8 mouse cellular contexts compared by ENCODE assay signal in genomic region chr11:53521120-53521820, GRCm38 (mm10). TPM values are rescaled to one million over a fixed set of nuclear protein-coding genes. Genes with fewer than 3 reads are reported as not detected.
A peak's percentile ranks its signal among the peaks of the same experiment; 100 is the strongest.
DNase-seq lines count a peak whose midpoint lies in the region; ATAC-seq and TF ChIP-seq lines count a peak whose summit lies in the region.

No protein-coding gene starts in this region.

- no peaks in the 10 kb centered on the region for H3K36me3 ChIP-seq in lung, embryonic 14.5 days (ENCODE audit: insufficient read depth)
- H3K36me3 ChIP-seq in heart, postnatal 0 days (replicated peaks; ENCODE audit: control insufficient read depth, insufficient read depth, low read length): no peaks in the 10 kb centered on the region
- H3K36me3 ChIP-seq in liver, postnatal 0 days (replicated peaks; ENCODE audit: insufficient read depth, low read length): no peaks in the 10 kb centered on the region

- H3K27me3 ChIP-seq in lung, embryonic 14.5 days (ENCODE audit: insufficient read depth, low read length): no peaks in the 10 kb centered on the region
- no peaks in the 10 kb centered on the region for H3K27me3 ChIP-seq in heart, postnatal 0 days (ENCODE audit: control insufficient read depth, insufficient read depth, low read length)
- no peaks in the 10 kb centered on the region for H3K27me3 ChIP-seq in liver, postnatal 0 days (ENCODE audit: insufficient read depth, low read length)

- peak overlapping the region; percentile 78 for H3K4me3 ChIP-seq in lung, embryonic 14.5 days (ENCODE audit: low read depth, low read length)
- H3K4me3 ChIP-seq in heart, postnatal 0 days (ENCODE audit: low read depth, low read length): peak overlapping the region; percentile 82
- H3K4me3 ChIP-seq in liver, postnatal 0 days (ENCODE audit: low read depth, low read length): peak overlapping the region; percentile 72

- no peak for ATAC-seq in lung, embryonic 14.5 days (ENCODE audit: insufficient read depth)
- ATAC-seq in heart, postnatal 0 days (ENCODE audit: insufficient read depth, low read depth): 0 out of 2 replicates have a peak, but pooled peaks have one; percentile 9
- ATAC-seq in liver, postnatal 0 days: peak; percentile 18

- TF ChIP-seq EP300 in heart, postnatal 0 days (IDR thresholded peaks at IDR 0.05; ENCODE audit: low read depth): no peak
- peak; percentile 33; the same call in 1 of the 2 replicates for TF ChIP-seq EP300 in liver, postnatal 0 days (IDR thresholded peaks at IDR 0.05; ENCODE audit: low read depth)

- peak overlapping the region; percentile 52; the same call in 1 of the 2 replicates for H3K27ac ChIP-seq in lung, embryonic 14.5 days (ENCODE audit: low read depth)
- peak overlapping the region; percentile 86 for H3K27ac ChIP-seq in heart, postnatal 0 days (ENCODE audit: low read depth)
- peak overlapping the region; percentile 69 for H3K27ac ChIP-seq in liver, postnatal 0 days (ENCODE audit: low read depth)

- peak overlapping the region; percentile 87 for H3K4me2 ChIP-seq in lung, embryonic 14.5 days
- peak overlapping the region; percentile 80 for H3K4me2 ChIP-seq in heart, postnatal 0 days (ENCODE audit: low read depth, low read length)
- peak overlapping the region; percentile 79 for H3K4me2 ChIP-seq in liver, postnatal 0 days (ENCODE audit: low read depth, low read length)

- H3K9me3 ChIP-seq in lung, embryonic 14.5 days (ENCODE audit: low read depth, low read length): no peaks in the 10 kb centered on the region
- H3K9me3 ChIP-seq in heart, postnatal 0 days (replicated peaks; ENCODE audit: control insufficient read depth, low read length): no peaks in the 10 kb centered on the region
- H3K9me3 ChIP-seq in liver, postnatal 0 days (ENCODE audit: low read length): no peaks in the 10 kb centered on the region

- no peak for TF ChIP-seq CTCF in lung, embryonic 14.5 days (IDR thresholded peaks at IDR 0.05; ENCODE audit: low read depth)
- TF ChIP-seq CTCF in heart, postnatal 0 days (IDR thresholded peaks at IDR 0.05; ENCODE audit: low read depth): no peak
- no peak for TF ChIP-seq CTCF in liver, postnatal 0 days (IDR thresholded peaks at IDR 0.05; ENCODE audit: low read depth)

- no peak for DNase-seq in lung, embryonic 14.5 days
- no peak for DNase-seq in lung, postnatal 10 days
- peak; percentile 73 for DNase-seq in cerebellum, adult 9-11 months
- no peak for DNase-seq in heart, postnatal 0 days (ENCODE audit: low spot score)
- no peak for DNase-seq in liver, postnatal 0 days
- DNase-seq in ovary, adult 18-20 months (ENCODE audit: low spot score): no peak
- DNase-seq in B cell, adult 2 months: no peak
- DNase-seq in ovary, postnatal 36 days (ENCODE audit: low spot score): no peak

- peak overlapping the region; percentile 85 for H3K9ac ChIP-seq in lung, embryonic 14.5 days
- peak overlapping the region; percentile 80; the same call in 1 of the 2 replicates for H3K9ac ChIP-seq in heart, postnatal 0 days (replicated peaks; ENCODE audit: low read depth, low read length)
- H3K9ac ChIP-seq in liver, postnatal 0 days (replicated peaks): peak overlapping the region; percentile 79

- H3K4me1 ChIP-seq in lung, embryonic 14.5 days (ENCODE audit: insufficient read depth): peaks cover 27% of the 10 kb centered on the region
- peaks cover 53% of the 10 kb centered on the region for H3K4me1 ChIP-seq in heart, postnatal 0 days (ENCODE audit: control insufficient read depth, insufficient read depth)
- peaks cover 24% of the 10 kb centered on the region for H3K4me1 ChIP-seq in liver, postnatal 0 days (ENCODE audit: insufficient read depth)

- WGBS in lung, embryonic 14.5 days: 30% methylated on average over 16 of the region's 16 CpGs
- 23% methylated on average over 16 of the region's 16 CpGs for WGBS in heart, postnatal 0 days
- 36% methylated on average over 16 of the region's 16 CpGs for WGBS in liver, postnatal 0 days (ENCODE audit: insufficient replicate concordance)

RNA-seq across cellular contexts. Expression of gene Sept8, which starts 2.2 kb away (rescaled TPM):
- polyA plus RNA-seq in lung, embryonic 14.5 days (2014; fragmentation: Nextera tagmentation; extraction: Ambion mirVana): 25.3 and 25.6 TPM in 2 replicates
- total RNA-seq in heart, postnatal 0 days (2014; rRNA removed; ENCODE audit: low replicate concordance): 47.1 and 55.8 TPM in 2 replicates
- 10.3 and 11.5 TPM in 2 replicates for polyA plus RNA-seq in heart, postnatal 0 days (2015; fragmentation: Nextera tagmentation; extraction: Ambion mirVana)
- 6.2 and 7.2 TPM in 2 replicates for polyA plus RNA-seq in liver, postnatal 0 days (2015; fragmentation: Nextera tagmentation; extraction: Ambion mirVana)

RNA-seq across cellular contexts. Expression of gene Sowaha, which starts 41.2 kb away (rescaled TPM):
- polyA plus RNA-seq in lung, embryonic 14.5 days (2014; fragmentation: Nextera tagmentation; extraction: Ambion mirVana): 0.17 and 0.18 TPM in 2 replicates
- total RNA-seq in heart, postnatal 0 days (2014; rRNA removed; ENCODE audit: low replicate concordance): not detected in 2 replicates
- 0.04 and 0.08 TPM in 2 replicates for polyA plus RNA-seq in heart, postnatal 0 days (2015; fragmentation: Nextera tagmentation; extraction: Ambion mirVana)
- polyA plus RNA-seq in liver, postnatal 0 days (2015; fragmentation: Nextera tagmentation; extraction: Ambion mirVana): 7.4 and 7.9 TPM in 2 replicates

RNA-seq across cellular contexts. Expression of gene Gm9945, which starts 41.3 kb away (rescaled TPM):
- not detected in 2 replicates for polyA plus RNA-seq in lung, embryonic 14.5 days (2014; fragmentation: Nextera tagmentation; extraction: Ambion mirVana)
- total RNA-seq in heart, postnatal 0 days (2014; rRNA removed; ENCODE audit: low replicate concordance): not detected in 2 replicates
- polyA plus RNA-seq in heart, postnatal 0 days (2015; fragmentation: Nextera tagmentation; extraction: Ambion mirVana): not detected in 2 replicates
- 0.15 and 0.31 TPM in 2 replicates for polyA plus RNA-seq in liver, postnatal 0 days (2015; fragmentation: Nextera tagmentation; extraction: Ambion mirVana)

RNA-seq across cellular contexts. Expression of gene Kif3a, which starts 45.9 kb away (rescaled TPM):
- 67.9 and 69.7 TPM in 2 replicates for polyA plus RNA-seq in lung, embryonic 14.5 days (2014; fragmentation: Nextera tagmentation; extraction: Ambion mirVana)
- total RNA-seq in heart, postnatal 0 days (2014; rRNA removed; ENCODE audit: low replicate concordance): 6.1 and 17.5 TPM in 2 replicates
- polyA plus RNA-seq in heart, postnatal 0 days (2015; fragmentation: Nextera tagmentation; extraction: Ambion mirVana): 23.7 and 24.3 TPM in 2 replicates
- 5.3 and 7.1 TPM in 2 replicates for polyA plus RNA-seq in liver, postnatal 0 days (2015; fragmentation: Nextera tagmentation; extraction: Ambion mirVana)

RNA-seq across cellular contexts. Expression of gene Gm9837, which starts 51.0 kb away (rescaled TPM):
- polyA plus RNA-seq in lung, embryonic 14.5 days (2014; fragmentation: Nextera tagmentation; extraction: Ambion mirVana): not detected in 2 replicates
- not detected in 2 replicates for total RNA-seq in heart, postnatal 0 days (2014; rRNA removed; ENCODE audit: low replicate concordance)
- not detected in 2 replicates for polyA plus RNA-seq in heart, postnatal 0 days (2015; fragmentation: Nextera tagmentation; extraction: Ambion mirVana)
- polyA plus RNA-seq in liver, postnatal 0 days (2015; fragmentation: Nextera tagmentation; extraction: Ambion mirVana): not detected in 2 replicates
